8 mouse cellular contexts compared by ENCODE assay signal in the genomic region with DNA sequence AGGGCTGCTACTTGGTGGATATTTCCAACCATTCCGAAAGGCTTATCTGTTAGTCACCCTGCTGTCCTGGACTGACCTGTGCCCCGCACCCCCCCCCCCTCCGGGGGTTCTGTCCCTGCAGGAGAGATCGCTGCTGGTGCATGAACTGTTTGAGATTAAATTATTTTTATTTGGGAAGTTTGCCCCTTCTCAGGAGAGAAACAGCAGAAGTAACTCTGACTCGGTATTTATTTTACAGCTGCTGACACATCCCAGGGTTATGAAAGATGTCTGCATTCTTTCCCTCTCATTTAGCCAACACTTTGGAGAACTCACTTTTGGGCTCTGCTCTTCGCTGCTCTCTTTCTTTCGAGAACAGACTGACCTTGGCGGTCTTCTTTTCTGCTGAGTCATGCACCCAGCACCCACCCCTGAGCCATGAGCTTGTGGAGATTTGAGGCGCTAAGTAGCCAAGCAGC.
DNase-seq lines count a peak whose midpoint lies in the region; ATAC-seq and TF ChIP-seq lines count a peak whose summit lies in the region.
"Had no signal": no experiment of that assay in that cellular context is flagged by ENCODE, and none has a peak within 500 bp of the region (broad histone marks: within the 10 kb centered on the region; RNA-seq: fewer than 3 reads in every experiment).

No protein-coding gene starts in this region.

- no peak for ATAC-seq in lung, embryonic 14.5 days (ENCODE audit: insufficient read depth)
- ATAC-seq: intestine, embryonic 16.5 days had no signal

- 62% methylated on average over 9 of the region's 9 CpGs for WGBS in lung, embryonic 14.5 days

- no peak overlapping the region for H3K4me2 ChIP-seq in lung, embryonic 14.5 days

- H3K36me3 ChIP-seq in lung, embryonic 14.5 days (ENCODE audit: insufficient read depth): no peaks in the 10 kb centered on the region

- no peak overlapping the region for H3K27ac ChIP-seq in lung, embryonic 14.5 days (ENCODE audit: low read depth)

- no peak overlapping the region for H3K4me3 ChIP-seq in lung, embryonic 14.5 days (ENCODE audit: low read depth, low read length)

- no peaks in the 10 kb centered on the region for H3K4me1 ChIP-seq in lung, embryonic 14.5 days (ENCODE audit: insufficient read depth)

- no peak for TF ChIP-seq CTCF in lung, embryonic 14.5 days (IDR thresholded peaks at IDR 0.05; ENCODE audit: low read depth)

- H3K9ac ChIP-seq in lung, embryonic 14.5 days: no peak overlapping the region

- no peaks in the 10 kb centered on the region for H3K27me3 ChIP-seq in lung, embryonic 14.5 days (ENCODE audit: insufficient read depth, low read length)

- DNase-seq in ES-CJ7 (ENCODE audit: low read depth, low spot score) (peak; percentile 21), NIH3T3 (ENCODE audit: low read depth) (peak; percentile 86)
- peak; percentile 75 for DNase-seq in gastrocnemius, postnatal 14 days
- DNase-seq in lung, embryonic 14.5 days: peak; percentile 18
- no peak for DNase-seq in layer of hippocampus, adult 11-12 months (ENCODE audit: low spot score)
- DNase-seq in left cerebral cortex, adult 9 months (ENCODE audit: low spot score in 2 of 2): no peak
- no peak for DNase-seq in thymus, adult 18-20 months

- H3K9me3 ChIP-seq in lung, embryonic 14.5 days (ENCODE audit: low read depth, low read length): no peaks in the 10 kb centered on the region

- intact Hi-C loops in gastrocnemius, postnatal 14 days (cut with DNase I; ENCODE audit: low total_unique reads): no loop called here

Comparison
In these comparisons a context has a peak if more than half of its experiments do, and no peak if none do; other contexts are left out.
1. DNase-seq: peak in ES-CJ7 (single experiment), NIH3T3 (single experiment), gastrocnemius, postnatal 14 days (single experiment) and lung, embryonic 14.5 days (single experiment); none in layer of hippocampus, adult 11-12 months (single experiment), left cerebral cortex, adult 9 months (0 of 2) and thymus, adult 18-20 months (0 of 2).